Mouse (Mus musculus): Measurements from ENCODE around the gene Dusp28. TPM values are rescaled to one million over a fixed set of nuclear protein-coding genes. Genes with fewer than 3 reads are reported as not detected.
A peak's percentile ranks its signal among the peaks of the same experiment; 100 is the strongest.

Dusp28 gene
- 10 to 100 TPM; 15.3 to 15.7 TPM for total RNA-seq (2021)

- intact Hi-C loops (cut with DNase I) = no loop called here
These were observed at the start of gene Dusp28 for GRCm38 (mm10) chr1:92906779-92907631. TSS of gene Dusp28 (plus strand) at chr1:92906981.

DNA sequence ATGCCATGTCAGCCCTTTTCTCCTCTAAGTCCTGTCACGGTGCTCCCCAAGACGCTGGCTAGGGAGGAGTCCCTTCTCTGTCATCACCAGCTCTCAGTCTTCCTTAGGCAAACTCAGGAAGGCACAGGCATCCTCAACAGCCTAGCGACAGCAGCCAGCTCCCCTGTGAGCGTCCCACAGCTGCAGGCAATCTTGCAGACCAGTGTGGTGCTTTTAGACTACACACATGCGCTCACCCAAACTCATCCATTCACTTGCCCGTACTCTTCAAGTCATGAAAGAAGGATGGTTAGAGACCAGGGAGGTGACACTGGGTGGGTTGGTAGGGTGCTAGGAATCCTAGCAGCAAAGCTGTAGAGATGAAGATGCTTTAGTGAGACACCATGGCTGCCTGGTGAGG lies 45.3 kb upstream of the Dusp28 start:
- no peak for DNase-seq (ENCODE audit: low spot score in 2 of 2)
- intact Hi-C loops (cut with DNase I) = no loop called here

More at GRCm38 (mm10) chr1:92906779-92907631, at the start of gene Dusp28:
- DNase-seq (ENCODE audit: low spot score in 2 of 2) = peak; percentile 83 to 85

DNA sequence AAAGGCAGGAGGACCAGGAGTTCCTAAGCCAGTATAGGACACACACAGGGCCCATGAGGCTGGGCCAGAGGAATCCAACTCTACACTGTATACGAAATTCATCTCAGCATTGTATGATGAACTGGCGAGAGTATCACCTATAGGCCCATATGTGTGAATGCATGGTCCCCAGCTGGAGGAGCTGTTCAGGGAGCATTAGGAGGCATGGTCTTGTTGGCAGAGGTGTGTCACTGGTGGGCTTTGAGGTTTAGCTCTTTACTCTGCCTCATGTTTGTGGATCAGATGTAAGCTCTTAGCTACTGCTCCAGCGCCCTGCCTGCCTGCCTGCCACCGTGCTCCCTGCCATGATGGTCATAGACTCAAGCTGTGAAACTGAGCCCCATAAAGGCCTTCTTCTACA lies 43.5 kb upstream of the Dusp28 start:
- intact Hi-C loops (cut with DNase I) = no loop called here
- no peak for DNase-seq (ENCODE audit: low spot score in 2 of 2)

DNA sequence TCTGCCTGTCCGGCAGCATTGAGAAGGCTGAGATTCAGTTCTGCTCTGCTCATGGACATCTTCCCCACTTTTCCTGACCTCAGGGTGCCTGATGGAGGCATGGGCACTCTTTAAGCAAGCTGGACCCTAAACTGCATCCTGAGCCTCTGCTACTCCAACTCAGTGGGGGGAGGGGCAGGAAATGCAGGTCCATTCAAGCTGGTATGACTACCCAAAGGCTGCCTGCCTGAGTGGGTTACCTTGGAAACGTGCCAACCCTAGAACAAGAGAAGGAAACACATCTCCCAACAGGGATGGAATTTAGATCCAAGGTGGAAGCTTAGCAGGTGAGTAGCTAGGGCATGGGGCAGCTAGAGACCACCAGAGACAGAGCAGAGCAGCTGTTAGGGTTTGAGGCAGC lies 40.6 kb upstream of the Dusp28 start:
- intact Hi-C loops (cut with DNase I) = no loop called here
- DNase-seq (ENCODE audit: low spot score in 2 of 2) = no peak

- no peak for DNase-seq (ENCODE audit: low spot score in 2 of 2)
- intact Hi-C loops (cut with DNase I) = no loop called here
These were observed 36.8 kb upstream of the Dusp28 start for GRCm38 (mm10) chr1:92869985-92870384.

- intact Hi-C loops (cut with DNase I) = no loop called here
- no peak for DNase-seq (ENCODE audit: low spot score in 2 of 2)
These were observed 34.1 kb upstream of the Dusp28 start for GRCm38 (mm10) chr1:92872666-92873065.

DNA sequence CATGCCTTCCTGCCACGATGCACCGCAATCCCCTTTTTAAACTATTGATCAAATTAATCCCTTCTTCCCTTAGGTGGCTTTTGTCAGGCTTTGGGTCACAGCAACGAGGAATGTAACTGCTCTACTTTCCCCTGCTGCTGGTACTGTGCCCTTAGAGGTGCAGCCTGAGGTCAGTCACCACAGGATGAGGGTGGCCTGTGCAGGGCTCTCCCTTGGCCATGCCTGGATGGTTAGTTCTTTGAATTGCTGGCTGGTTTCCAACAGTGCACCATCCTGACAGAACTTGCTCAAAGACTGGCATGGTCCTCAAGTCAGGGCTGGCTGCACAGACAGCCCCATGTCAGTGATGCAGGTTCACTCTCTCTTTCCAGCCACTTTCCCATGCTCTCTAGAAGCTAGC lies 32.8 kb upstream of the Dusp28 start:
- intact Hi-C loops (cut with DNase I) = no loop called here

DNA sequence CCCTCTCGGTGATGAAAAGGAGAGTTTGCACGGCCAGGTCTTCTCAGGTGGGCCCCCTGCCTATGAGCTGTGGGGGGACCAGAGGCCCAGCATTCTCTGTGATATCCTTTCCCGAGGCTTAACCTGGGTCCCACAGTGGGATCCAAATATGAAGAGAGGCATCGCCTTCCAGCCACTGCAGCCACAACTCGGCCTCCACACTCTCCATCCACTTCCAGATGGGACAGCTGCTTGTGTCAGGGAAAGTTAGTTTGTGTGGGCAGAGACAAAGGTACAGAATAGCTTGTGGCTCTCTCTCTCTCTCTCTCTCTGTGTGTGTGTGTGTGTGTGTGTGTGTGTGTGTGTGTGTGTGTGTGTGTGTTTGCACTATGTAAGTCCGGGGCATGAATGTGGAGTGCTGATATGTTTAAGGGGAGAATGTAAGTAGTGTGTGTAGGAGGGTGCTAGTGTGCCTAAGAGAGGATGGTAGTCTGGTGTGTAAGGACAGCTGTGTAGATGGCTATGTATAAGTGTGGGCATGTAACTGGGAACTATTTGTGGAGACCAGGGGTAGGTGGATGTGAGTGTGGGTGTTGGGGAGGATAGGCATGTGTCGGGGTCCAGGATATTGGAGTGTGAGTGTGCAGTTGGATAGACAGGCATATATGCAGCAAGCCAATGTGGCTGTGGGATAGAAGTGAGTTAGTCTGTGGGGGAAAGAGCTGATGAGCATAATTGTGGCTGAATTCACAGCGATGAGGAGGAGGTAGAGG lies 31.2 kb upstream of the Dusp28 start:
- intact Hi-C loops (cut with DNase I) = no loop called here
- peak; percentile 39 for DNase-seq (ENCODE audit: low spot score in 2 of 2)

More for the DNA sequence above, 32.8 kb upstream of the Dusp28 start:
- no peak for DNase-seq (ENCODE audit: low spot score in 2 of 2)

GRCm38 (mm10) chr1:92877431-92877978 lies 29.3 kb upstream of the Dusp28 start:
- intact Hi-C loops (cut with DNase I) = no loop called here
- no peak for DNase-seq (ENCODE audit: low spot score in 2 of 2)

GRCm38 (mm10) chr1:92878066-92878741 lies 28.6 kb upstream of the Dusp28 start:
- intact Hi-C loops (cut with DNase I) = no loop called here
- DNase-seq (ENCODE audit: low spot score in 2 of 2) = no peak

GRCm38 (mm10) chr1:92879266-92879665 lies 27.5 kb upstream of the Dusp28 start:
- DNase-seq (ENCODE audit: low spot score in 2 of 2) = peak; percentile 66 to 80
- intact Hi-C loops (cut with DNase I) = no loop called here

- intact Hi-C loops (cut with DNase I) = loop anchor here (10.0 kb wide), 1 partner anchor 365 kb away; the partner anchor contains the start of gene Olfr1414
- no peak for DNase-seq (ENCODE audit: low spot score in 2 of 2)
These were observed 26.7 kb upstream of the Dusp28 start for GRCm38 (mm10) chr1:92880101-92880500.

DNA sequence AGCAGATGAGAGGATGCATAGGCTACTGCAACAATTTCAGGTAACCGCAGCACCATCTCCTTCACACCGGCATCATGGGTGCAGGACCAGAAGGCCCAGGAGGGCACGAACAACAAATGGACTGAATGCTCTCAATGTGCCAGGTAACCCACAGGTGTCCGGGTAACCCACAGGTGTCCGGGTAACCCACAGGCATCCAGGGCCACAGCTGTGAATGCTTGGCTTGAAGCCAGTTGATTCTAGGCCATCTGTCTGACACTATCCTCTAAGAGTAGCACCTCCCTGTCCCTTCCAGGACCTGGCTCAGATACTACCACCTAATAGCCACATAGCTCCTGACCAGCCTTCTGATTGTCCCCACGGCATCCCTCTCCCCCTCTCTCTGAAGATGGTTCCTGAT lies 24.8 kb upstream of the Dusp28 start:
- intact Hi-C loops (cut with DNase I) = loop anchor here (10.0 kb wide), 1 partner anchor 367 kb away; the partner anchor contains the start of gene Olfr1414

DNA sequence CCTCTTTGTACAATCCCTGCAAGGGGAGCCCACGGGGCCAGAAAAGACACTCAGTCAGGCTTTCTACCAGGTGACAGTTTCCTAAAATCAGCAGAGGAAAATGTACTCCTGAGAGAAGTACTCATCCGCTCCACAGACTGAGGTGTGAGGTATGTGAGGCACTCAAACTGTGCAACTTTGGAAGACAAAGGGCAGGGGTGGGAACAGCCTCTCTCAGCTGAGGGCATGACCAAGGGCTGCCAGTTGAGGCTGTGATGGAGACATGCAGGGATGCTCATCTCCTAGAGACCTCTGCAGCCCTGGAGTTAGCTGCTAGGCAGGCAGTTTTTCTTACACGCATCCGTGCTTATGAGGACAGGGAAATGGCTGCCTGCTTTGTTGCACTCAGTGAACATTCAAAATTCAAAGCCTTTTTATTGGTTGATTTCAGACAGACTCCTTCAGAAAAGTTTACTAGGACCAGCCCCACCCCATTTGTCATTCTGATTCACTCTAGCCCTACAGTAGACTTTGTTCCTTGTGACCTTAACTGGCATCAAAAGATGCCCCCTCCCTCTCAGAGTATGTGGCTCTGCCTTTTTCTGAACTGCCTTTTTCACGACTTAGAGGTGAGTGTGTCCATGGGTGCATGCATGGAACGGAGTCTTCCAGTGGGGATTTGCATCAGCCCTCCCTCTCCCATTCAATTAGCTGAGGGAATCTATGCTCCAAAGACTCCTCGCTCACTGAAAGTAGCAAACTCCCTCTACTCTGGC lies 17.7 kb upstream of the Dusp28 start:
- intact Hi-C loops (cut with DNase I) = loop anchor here (10.0 kb wide), 1 partner anchor 374 kb away; the partner anchor contains the start of gene Olfr1414
- no peak for DNase-seq (ENCODE audit: low spot score in 2 of 2)

More for the DNA sequence above, 24.8 kb upstream of the Dusp28 start:
- DNase-seq (ENCODE audit: low spot score in 2 of 2) = no peak

- intact Hi-C loops (cut with DNase I) = loop anchor here (5.0 kb wide), 1 partner anchor 45 kb away; no protein-coding TSS in a partner anchor
- DNase-seq (ENCODE audit: low spot score in 2 of 2) = no peak
These were observed 14.0 kb upstream of the Dusp28 start for GRCm38 (mm10) chr1:92892791-92893190.

- intact Hi-C loops (cut with DNase I) = loop anchor here (5.0 kb wide), 1 partner anchor 47 kb away; no protein-coding TSS in a partner anchor
- DNase-seq (ENCODE audit: low spot score in 2 of 2) = no peak
These were observed 12.9 kb upstream of the Dusp28 start for GRCm38 (mm10) chr1:92893896-92894295.

GRCm38 (mm10) chr1:92895089-92895488 lies 11.7 kb upstream of the Dusp28 start:
- peak; percentile 73 to 80 for DNase-seq (ENCODE audit: low spot score in 2 of 2)
- intact Hi-C loops (cut with DNase I) = no loop called here

- peak; percentile 60 to 68 for DNase-seq (ENCODE audit: low spot score in 2 of 2)
- intact Hi-C loops (cut with DNase I) = no loop called here
These were observed 4.0 kb upstream of the Dusp28 start, which contains the start of gene Ankmy1 for GRCm38 (mm10) chr1:92902786-92903185. TSS of gene Ankmy1 (minus strand) at chr1:92902906.

DNA sequence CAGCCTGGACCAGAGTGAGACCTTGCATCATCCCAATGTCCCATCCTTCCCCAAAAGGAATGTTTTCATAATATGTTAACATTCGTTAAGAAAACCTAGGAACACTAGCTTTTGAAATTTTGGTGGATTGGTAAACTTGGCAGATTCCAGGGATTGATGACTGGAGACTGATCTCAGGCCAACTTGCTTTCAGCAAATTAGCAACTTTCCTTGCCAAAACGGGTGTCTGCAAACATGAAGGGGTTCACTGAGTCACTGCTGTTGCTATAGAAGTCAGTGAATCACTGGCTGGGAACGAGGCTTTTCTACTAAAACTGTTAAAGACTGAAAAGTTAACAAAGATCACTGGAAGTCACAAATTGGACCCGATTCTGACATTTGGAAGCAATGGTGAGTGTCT lies 3.2 kb upstream of the Dusp28 start:
- no peak for DNase-seq (ENCODE audit: low spot score in 2 of 2)
- intact Hi-C loops (cut with DNase I) = no loop called here
